Mouse (Mus musculus) myocyte (in vitro differentiated cells): Measurements from ENCODE around the gene Blm.

Experiments
- CEBPB ChIP-seq: IDR thresholded peaks from 2 replicates; pipeline ENCODE4 v1.6.1; 2011; ENCODE audit warnings: mild to moderate bottlenecking, moderate library complexity; ENCODE audit not compliant: poor library complexity, insufficient read depth, severe bottlenecking
- MAX ChIP-seq: IDR thresholded peaks from one replicate; pipeline ENCODE4 v1.6.1; 2011; ENCODE audit warnings: low read depth, mild to moderate bottlenecking, control low read depth
- MYOD1 ChIP-seq, 3 experiments: IDR thresholded peaks; one replicate each; pipeline ENCODE4 v1.6.1; 2011; ENCODE audit warnings: control low read depth in 2 of 3, low read depth in 2 of 3, mild to moderate bottlenecking in 2 of 3, moderate library complexity in 1 of 3; ENCODE audit not compliant: insufficient read length in 2 of 3, control insufficient read depth in 1 of 3
- MYOG ChIP-seq, 3 experiments: IDR thresholded peaks; one replicate each; pipeline ENCODE4 v1.6.1; 2011; ENCODE audit warnings: control low read depth in 2 of 3, low read depth in 2 of 3, mild to moderate bottlenecking in 2 of 3; ENCODE audit not compliant: insufficient read length in 2 of 3, control insufficient read depth in 1 of 3, insufficient read depth in 1 of 3
- POLR2A ChIP-seq: IDR thresholded peaks from one replicate; pipeline ENCODE4 v1.6.1; 2011; ENCODE audit warnings: low read depth, mild to moderate bottlenecking, control low read depth, moderate library complexity; ENCODE audit not compliant: insufficient read length
- TCF12 ChIP-seq: IDR thresholded peaks from one replicate; pipeline ENCODE4 v1.6.1; 2011; ENCODE audit warnings: mild to moderate bottlenecking, control low read depth; ENCODE audit not compliant: poor library complexity, insufficient read depth, severe bottlenecking
- TCF3 ChIP-seq: IDR thresholded peaks from one replicate; pipeline ENCODE4 v1.6.1; 2011; ENCODE audit warnings: low read depth, control low read depth; ENCODE audit not compliant: insufficient read length
- USF1 ChIP-seq: IDR thresholded peaks from one replicate; pipeline ENCODE4 v1.6.1; 2011; ENCODE audit warnings: low read depth, mild to moderate bottlenecking, control low read depth, moderate library complexity

DNA sequence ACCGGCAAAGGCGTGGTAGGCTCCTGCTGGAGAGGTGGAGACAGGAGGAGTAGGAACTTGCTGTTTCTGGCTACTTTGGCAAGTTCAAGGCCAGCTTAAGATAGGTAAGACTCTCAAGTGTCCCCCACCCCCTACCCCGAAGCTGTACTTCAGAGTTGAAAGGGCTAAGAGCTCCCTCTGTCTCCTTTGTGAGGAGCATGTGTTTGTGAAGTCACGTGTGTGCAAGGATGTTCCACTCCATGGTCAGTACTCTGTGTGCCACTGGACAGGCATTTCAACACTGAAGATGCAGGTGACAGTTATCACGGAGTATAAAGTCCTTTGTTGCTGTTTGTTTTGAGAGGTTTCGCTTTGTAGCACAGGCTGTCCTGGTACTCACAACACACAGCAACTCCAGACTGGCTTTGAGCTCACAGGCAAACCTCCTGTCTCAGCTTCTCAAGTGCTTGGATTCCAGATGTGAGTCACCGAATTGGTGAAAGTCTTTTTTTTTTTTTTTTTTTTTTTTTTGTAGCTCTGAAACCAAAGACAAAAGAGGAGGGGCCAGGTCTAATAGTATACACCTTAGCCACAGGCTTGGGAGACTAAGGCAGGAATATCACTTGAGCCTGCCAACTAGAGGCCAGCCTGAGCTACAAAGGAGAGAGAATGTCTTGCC, 88.6 kb downstream of the Blm start:
- no peak for TF ChIP-seq MYOD1 (IDR thresholded peaks at IDR 0.05; ENCODE audit: control insufficient read depth in 1 of 3, insufficient read length in 2 of 3, low read depth in 2 of 3)
- no peak for TF ChIP-seq MAX
- TF ChIP-seq MYOG (IDR thresholded peaks at IDR 0.05; ENCODE audit: control insufficient read depth in 1 of 3, insufficient read depth in 1 of 3, insufficient read length in 2 of 3, low read depth in 2 of 3): no peak
- no peak for TF ChIP-seq POLR2A
- no peak for TF ChIP-seq CEBPB
- TF ChIP-seq TCF12: no peak
- no peak for TF ChIP-seq USF1
- no peak for TF ChIP-seq TCF3
